Mouse (Mus musculus): Measurements from ENCODE around the gene Bub3. TPM values are rescaled to one million over a fixed set of nuclear protein-coding genes. Genes with fewer than 3 reads are reported as not detected.

Bub3 gene
- polyA plus RNA-seq, 1 experiment from 2014 or later = 257 TPM

GRCm38 (mm10) chr7:131554341-131555180 lies 5.5 kb upstream of the Bub3 start:
- no peak overlapping the region; the same call in 1 of the 2 replicates for H3K9ac ChIP-seq (ENCODE audit: low read length)
- peaks cover 11% of the 10 kb centered on the region for H3K4me1 ChIP-seq (ENCODE audit: control insufficient read depth, insufficient read depth, low read length)
- H3K4me3 ChIP-seq (ENCODE audit: low read depth, low read length) = peak overlapping the region; percentile 33
- 0 out of 2 replicates have a peak overlapping the region, but pooled peaks have one; percentile 53 for H3K27ac ChIP-seq (ENCODE audit: low read depth, low read length)
- no peaks in the 10 kb centered on the region for H3K36me3 ChIP-seq (ENCODE audit: control insufficient read depth, insufficient read depth, low read length)
- DNase-seq (ENCODE audit: low spot score) (peak; percentile 57), ATAC-seq (ENCODE audit: insufficient read depth, low FRiP score, low TSS enrichment) (peak; percentile 24)
- under 1% methylated on average over 37 of the region's 45 CpGs for WGBS
- no peaks in the 10 kb centered on the region for H3K9me3 ChIP-seq (ENCODE audit: control insufficient read depth, low read length)
- peak overlapping the region; percentile 49 for H3K4me2 ChIP-seq (ENCODE audit: low read depth)
- peaks cover 92% of the 10 kb centered on the region for H3K27me3 ChIP-seq (ENCODE audit: control insufficient read depth, insufficient read depth, low read length)

DNA sequence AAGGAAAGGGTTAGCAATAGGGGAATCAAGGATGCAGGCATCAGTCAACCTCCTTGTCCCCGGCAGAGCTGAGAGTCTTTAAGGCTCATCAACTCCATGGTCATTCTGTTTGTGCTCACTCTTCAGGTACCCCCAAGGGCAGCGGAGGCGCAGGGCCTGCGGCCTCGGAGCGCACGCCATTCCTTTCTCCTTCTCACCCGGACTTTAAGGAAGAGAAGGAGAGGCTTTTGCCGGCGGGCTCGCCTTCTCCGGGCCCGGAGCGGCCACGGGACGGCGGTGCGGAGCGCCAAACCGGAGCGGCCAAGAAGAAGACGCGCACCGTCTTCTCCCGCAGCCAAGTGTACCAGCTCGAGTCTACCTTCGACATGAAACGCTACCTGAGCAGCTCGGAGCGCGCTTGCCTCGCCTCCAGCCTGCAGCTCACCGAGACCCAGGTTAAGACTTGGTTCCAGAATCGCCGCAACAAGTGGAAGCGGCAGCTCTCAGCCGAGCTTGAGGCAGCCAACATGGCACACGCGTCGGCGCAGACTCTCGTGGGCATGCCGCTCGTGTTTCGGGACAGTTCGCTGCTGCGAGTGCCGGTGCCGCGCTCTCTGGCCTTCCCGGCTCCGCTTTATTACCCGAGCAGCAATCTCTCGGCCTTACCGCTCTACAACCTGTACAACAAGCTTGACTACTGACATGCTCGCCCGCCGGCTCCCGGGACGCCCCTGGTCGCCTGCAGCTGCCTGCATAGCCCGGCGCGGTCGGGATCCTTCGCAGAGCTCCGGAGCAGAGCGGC lies 4.5 kb upstream of the Bub3 start:
- Histone ChIP-seq H3K4me2 (ENCODE audit: low read depth) (0 out of 2 replicates have a peak overlapping the region, but pooled peaks have one; percentile 2), H3K9ac (ENCODE audit: low read length) (no peak overlapping the region), H3K27ac (ENCODE audit: low read depth, low read length) (no peak overlapping the region), H3K4me1 (ENCODE audit: control insufficient read depth, insufficient read depth, low read length) (peaks cover 11% of the 10 kb centered on the region), H3K36me3 (ENCODE audit: control insufficient read depth, insufficient read depth, low read length) (no peaks in the 10 kb centered on the region), H3K27me3 (ENCODE audit: control insufficient read depth, insufficient read depth, low read length) (peaks cover 83% of the 10 kb centered on the region), H3K9me3 (ENCODE audit: control insufficient read depth, low read length) (no peaks in the 10 kb centered on the region), H3K4me3 (ENCODE audit: low read depth, low read length) (peak overlapping the region; percentile 17)
- ATAC-seq (ENCODE audit: insufficient read depth, low FRiP score, low TSS enrichment) = no peak
- under 1% methylated on average over 68 of the region's 68 CpGs for WGBS
- DNase-seq (ENCODE audit: low spot score) = peak; percentile 61

GRCm38 (mm10) chr7:131556116-131556515 lies 3.9 kb upstream of the Bub3 start:
- no peak overlapping the region for H3K9ac ChIP-seq (ENCODE audit: low read length)
- H3K27ac ChIP-seq (ENCODE audit: low read depth, low read length) = no peak overlapping the region
- ATAC-seq (ENCODE audit: insufficient read depth, low FRiP score, low TSS enrichment) (no peak), DNase-seq (ENCODE audit: low spot score) (no peak)
- H3K9me3 ChIP-seq (ENCODE audit: control insufficient read depth, low read length) = no peaks in the 10 kb centered on the region
- H3K4me2 ChIP-seq (ENCODE audit: low read depth) = no peak overlapping the region
- H3K4me1 ChIP-seq (ENCODE audit: control insufficient read depth, insufficient read depth, low read length) = peaks cover 12% of the 10 kb centered on the region
- WGBS = 1% methylated on average over 9 of the region's 9 CpGs
- H3K27me3 ChIP-seq (ENCODE audit: control insufficient read depth, insufficient read depth, low read length) = peaks cover 77% of the 10 kb centered on the region
- peak overlapping the region; percentile 17; the same call in 1 of the 2 replicates for H3K4me3 ChIP-seq (ENCODE audit: low read depth, low read length)
- no peaks in the 10 kb centered on the region for H3K36me3 ChIP-seq (ENCODE audit: control insufficient read depth, insufficient read depth, low read length)

DNA sequence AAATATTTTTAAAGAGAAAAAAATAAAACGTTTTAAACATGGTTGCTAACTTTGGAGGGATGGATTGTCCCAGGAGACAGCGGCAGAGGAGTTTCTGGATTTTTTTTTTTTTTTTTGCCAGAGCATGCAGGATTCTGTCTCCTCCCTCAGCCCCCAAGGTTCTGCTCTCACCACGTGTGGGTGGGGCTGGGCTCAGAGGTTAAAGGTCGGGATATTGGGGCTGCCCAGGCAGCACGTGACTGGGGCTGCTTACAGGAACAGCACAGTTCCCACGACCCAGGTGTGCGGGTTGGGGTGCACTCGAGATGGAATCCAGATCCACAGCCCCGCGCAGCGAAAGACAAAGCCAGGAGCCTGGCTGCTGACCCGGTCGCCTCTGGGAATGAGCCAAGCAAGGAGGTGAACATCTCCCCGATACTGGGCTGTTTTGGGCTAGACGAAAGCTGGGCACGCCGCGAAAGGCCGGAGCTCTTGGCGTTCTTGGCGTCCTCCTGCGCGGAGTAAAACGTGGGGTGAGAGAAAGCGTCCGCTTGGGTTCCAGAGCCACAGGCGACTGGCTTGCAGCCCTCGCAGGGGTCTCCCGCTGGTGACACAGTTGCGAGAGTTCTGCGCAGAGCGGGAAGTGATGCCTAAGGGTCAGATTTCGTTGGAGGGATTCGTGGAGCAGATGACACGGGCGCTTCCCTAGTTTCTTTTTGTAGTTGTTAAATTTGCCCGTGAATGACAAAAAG lies 3.3 kb upstream of the Bub3 start:
- Histone ChIP-seq H3K4me1 (ENCODE audit: control insufficient read depth, insufficient read depth, low read length) (peaks cover 16% of the 10 kb centered on the region), H3K27me3 (ENCODE audit: control insufficient read depth, insufficient read depth, low read length) (peaks cover 71% of the 10 kb centered on the region), H3K36me3 (ENCODE audit: control insufficient read depth, insufficient read depth, low read length) (no peaks in the 10 kb centered on the region), H3K4me3 (ENCODE audit: low read depth, low read length) (peak overlapping the region; percentile 15; the same call in 1 of the 2 replicates), H3K9ac (ENCODE audit: low read length) (0 out of 2 replicates have a peak overlapping the region, but pooled peaks have one; percentile 20), H3K4me2 (ENCODE audit: low read depth) (peak overlapping the region; percentile 27), H3K27ac (ENCODE audit: low read depth, low read length) (no peak overlapping the region), H3K9me3 (ENCODE audit: control insufficient read depth, low read length) (no peaks in the 10 kb centered on the region)
- no peak for ATAC-seq (ENCODE audit: insufficient read depth, low FRiP score, low TSS enrichment)
- WGBS = under 1% methylated on average over 37 of the region's 37 CpGs
- DNase-seq (ENCODE audit: low spot score) = peak; percentile 51

DNA sequence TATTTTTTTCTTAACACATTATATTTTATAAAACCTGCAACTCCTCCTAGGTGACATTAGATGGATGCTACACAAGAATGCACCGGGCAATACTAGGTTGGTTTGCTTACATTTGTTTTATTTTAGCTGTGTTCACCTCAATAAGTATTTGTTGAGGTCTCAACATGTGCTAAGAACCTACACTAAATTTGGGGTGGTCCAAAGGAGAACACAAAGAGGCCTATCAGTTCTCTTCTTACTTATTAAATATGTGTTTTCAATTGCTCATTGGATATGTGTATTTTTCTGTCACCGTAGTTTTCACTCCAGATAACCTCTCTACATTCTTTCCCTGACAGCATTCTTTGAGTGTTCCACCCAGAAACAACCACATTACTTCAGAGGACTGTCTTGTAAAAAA lies 2.3 kb upstream of the Bub3 start:
- WGBS = 32% methylated on average over 2 of the region's 2 CpGs
- H3K4me2 ChIP-seq (ENCODE audit: low read depth) = no peak overlapping the region

GRCm38 (mm10) chr7:131560697-131561042 lies 648 bp downstream of the Bub3 start:
- peak overlapping the region; percentile 59 for H3K4me2 ChIP-seq (ENCODE audit: low read depth)
- peak overlapping the region; percentile 24 for H3K27ac ChIP-seq (ENCODE audit: low read depth, low read length)
- H3K36me3 ChIP-seq (ENCODE audit: control insufficient read depth, insufficient read depth, low read length) = 0 out of 2 replicates have a peak, but pooled peaks cover 3% of the 10 kb centered on the region
- peaks cover 7% of the 10 kb centered on the region for H3K4me1 ChIP-seq (ENCODE audit: control insufficient read depth, insufficient read depth, low read length)
- peak; percentile 35 for ATAC-seq (ENCODE audit: insufficient read depth, low FRiP score, low TSS enrichment)
- H3K4me3 ChIP-seq (ENCODE audit: low read depth, low read length) = peak overlapping the region; percentile 80
- H3K9me3 ChIP-seq (ENCODE audit: control insufficient read depth, low read length) = no peaks in the 10 kb centered on the region
- under 1% methylated on average over 14 of the region's 14 CpGs for WGBS
- H3K27me3 ChIP-seq (ENCODE audit: control insufficient read depth, insufficient read depth, low read length) = peaks cover 31% of the 10 kb centered on the region
- DNase-seq (ENCODE audit: low spot score) = no peak
- peak overlapping the region; percentile 89 for H3K9ac ChIP-seq (ENCODE audit: low read length)

More for the DNA sequence above, 2.3 kb upstream of the Bub3 start:
- ATAC-seq (ENCODE audit: insufficient read depth, low FRiP score, low TSS enrichment) (no peak), DNase-seq (ENCODE audit: low spot score) (no peak)
- H3K4me3 ChIP-seq (ENCODE audit: low read depth, low read length) = no peak overlapping the region
- no peak overlapping the region for H3K27ac ChIP-seq (ENCODE audit: low read depth, low read length)
- no peaks in the 10 kb centered on the region for H3K9me3 ChIP-seq (ENCODE audit: control insufficient read depth, low read length)
- H3K4me1 ChIP-seq (ENCODE audit: control insufficient read depth, insufficient read depth, low read length) = peaks cover 16% of the 10 kb centered on the region
- H3K9ac ChIP-seq (ENCODE audit: low read length) = no peak overlapping the region
- H3K36me3 ChIP-seq (ENCODE audit: control insufficient read depth, insufficient read depth, low read length) = no peaks in the 10 kb centered on the region
- H3K27me3 ChIP-seq (ENCODE audit: control insufficient read depth, insufficient read depth, low read length) = peaks cover 61% of the 10 kb centered on the region

GRCm38 (mm10) chr7:131575246-131575645 lies 15.2 kb downstream of the Bub3 start:
- no peak for DNase-seq (ENCODE audit: low spot score)
- Histone ChIP-seq H3K4me3 (ENCODE audit: low read depth, low read length) (no peak overlapping the region), H3K9me3 (ENCODE audit: control insufficient read depth, low read length) (no peaks in the 10 kb centered on the region), H3K36me3 (ENCODE audit: control insufficient read depth, insufficient read depth, low read length) (peaks cover 12% of the 10 kb centered on the region), H3K27ac (ENCODE audit: low read depth, low read length) (no peak overlapping the region), H3K27me3 (ENCODE audit: control insufficient read depth, insufficient read depth, low read length) (no peaks in the 10 kb centered on the region), H3K4me1 (ENCODE audit: control insufficient read depth, insufficient read depth, low read length) (no peaks in the 10 kb centered on the region), H3K9ac (ENCODE audit: low read length) (no peak overlapping the region), H3K4me2 (ENCODE audit: low read depth) (no peak overlapping the region)
- 82% methylated on average over 6 of the region's 6 CpGs for WGBS
- no peak for ATAC-seq (ENCODE audit: insufficient read depth, low FRiP score, low TSS enrichment)

GRCm38 (mm10) chr7:131582178-131582577 lies 22.2 kb downstream of the Bub3 start:
- WGBS = 54% methylated on average over 9 of the region's 9 CpGs

More at GRCm38 (mm10) chr7:131582178-131582577, 22.2 kb downstream of the Bub3 start:
- no peak for ATAC-seq (ENCODE audit: insufficient read depth, low FRiP score, low TSS enrichment)
- Histone ChIP-seq H3K36me3 (ENCODE audit: control insufficient read depth, insufficient read depth, low read length) (no peaks in the 10 kb centered on the region), H3K27ac (ENCODE audit: low read depth, low read length) (no peak overlapping the region), H3K9ac (ENCODE audit: low read length) (no peak overlapping the region), H3K9me3 (ENCODE audit: control insufficient read depth, low read length) (no peaks in the 10 kb centered on the region), H3K4me3 (ENCODE audit: low read depth, low read length) (no peak overlapping the region), H3K4me1 (ENCODE audit: control insufficient read depth, insufficient read depth, low read length) (no peaks in the 10 kb centered on the region), H3K4me2 (ENCODE audit: low read depth) (no peak overlapping the region), H3K27me3 (ENCODE audit: control insufficient read depth, insufficient read depth, low read length) (no peaks in the 10 kb centered on the region)
- no peak for DNase-seq (ENCODE audit: low spot score)
